Mouse (Mus musculus): ENCODE results near the gene Egln1. TPM values are rescaled to one million over a fixed set of nuclear protein-coding genes. Genes with fewer than 3 reads are reported as not detected.

Gene Egln1
- 17.8 and 18.1 TPM in 2 replicates for polyA plus RNA-seq (2015; fragmentation: Nextera tagmentation; extraction: Ambion mirVana)

- H3K36me3 ChIP-seq (replicated peaks) = no peaks in the 10 kb centered on the region
- ATAC-seq (replicated peaks) = peak; percentile 88
- peaks cover 45% of the 10 kb centered on the region for H3K4me1 ChIP-seq
- H3K9me3 ChIP-seq = no peaks in the 10 kb centered on the region
- peak within 1 kb of the TSS; percentile 87 for H3K4me3 ChIP-seq
- no peaks in the 10 kb centered on the region for H3K27me3 ChIP-seq (replicated peaks)
- H3K9ac ChIP-seq = peak within 1 kb of the TSS; percentile 94
- peak within 1 kb of the TSS; percentile 97 for H3K27ac ChIP-seq
- 1% methylated on average over 34 of the region's 98 CpGs for WGBS
- peak within 1 kb of the TSS; percentile 84 for H3K4me2 ChIP-seq
Observed at GRCm38 (mm10) chr8:124949209-124950068, at the start of gene Egln1. Gene Egln1, minus strand, starts transcription at chr8:124949324.

DNA sequence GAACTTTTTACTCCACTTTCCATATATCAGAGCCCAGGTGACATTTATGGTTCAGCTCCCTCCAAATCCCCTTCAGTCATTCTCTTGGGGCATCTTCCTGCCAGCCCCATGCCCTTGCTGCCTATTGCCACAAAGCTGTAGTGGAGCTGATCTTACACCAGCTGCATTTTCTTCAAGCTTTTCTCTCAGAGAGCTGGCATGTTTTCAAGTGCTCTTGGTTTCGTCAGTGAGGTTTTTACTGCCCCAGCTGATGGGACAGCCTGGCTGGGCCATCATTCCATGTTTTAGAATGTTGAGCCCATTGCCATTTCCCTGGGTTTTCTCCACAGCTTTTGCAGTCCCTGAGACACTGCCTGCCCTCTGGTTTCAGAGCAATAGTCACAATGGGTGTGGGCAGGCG, 46.7 kb upstream of the Egln1 start:
- WGBS = 72% methylated on average over 2 of the region's 2 CpGs
- H3K4me2 ChIP-seq = no peak overlapping the region
- no peak for ATAC-seq (replicated peaks)
- no peak overlapping the region for H3K4me3 ChIP-seq
- no peak overlapping the region for H3K27ac ChIP-seq
- H3K27me3 ChIP-seq (replicated peaks) = no peaks in the 10 kb centered on the region; the same call in 1 of the 2 replicates
- no peaks in the 10 kb centered on the region for H3K4me1 ChIP-seq
- H3K9ac ChIP-seq = no peak overlapping the region
- H3K9me3 ChIP-seq = no peaks in the 10 kb centered on the region
- no peaks in the 10 kb centered on the region for H3K36me3 ChIP-seq (replicated peaks)

DNA sequence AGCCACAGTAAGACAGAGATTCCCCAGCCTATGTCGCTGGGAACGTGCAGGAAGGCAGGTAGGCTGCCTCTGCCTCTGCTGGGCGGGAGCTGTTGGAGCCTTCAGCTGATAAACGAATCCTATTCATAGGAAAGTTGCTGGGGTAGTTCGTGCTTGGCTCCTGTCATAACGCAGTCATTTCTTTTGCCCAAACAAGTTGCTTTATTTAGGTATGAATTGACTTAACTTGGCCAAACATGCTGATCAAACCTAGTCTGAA, 42.5 kb upstream of the Egln1 start:
- Histone ChIP-seq H3K4me3 (no peak overlapping the region), H3K9me3 (no peaks in the 10 kb centered on the region), H3K4me2 (no peak overlapping the region), H3K9ac (no peak overlapping the region), H3K4me1 (no peaks in the 10 kb centered on the region), H3K27ac (no peak overlapping the region), H3K36me3 (replicated peaks) (no peaks in the 10 kb centered on the region), H3K27me3 (replicated peaks) (no peaks in the 10 kb centered on the region; the same call in 1 of the 2 replicates)
- ATAC-seq (replicated peaks) = no peak
- 24% methylated on average over 6 of the region's 6 CpGs for WGBS

- Histone ChIP-seq H3K27me3 (replicated peaks) (no peaks in the 10 kb centered on the region; the same call in 1 of the 2 replicates), H3K4me2 (peak overlapping the region; percentile 3; the same call in 1 of the 2 replicates), H3K27ac (no peak overlapping the region), H3K9me3 (no peaks in the 10 kb centered on the region), H3K36me3 (replicated peaks) (no peaks in the 10 kb centered on the region), H3K4me3 (no peak overlapping the region), H3K4me1 (no peaks in the 10 kb centered on the region), H3K9ac (no peak overlapping the region)
- WGBS = 18% methylated on average over 17 of the region's 17 CpGs
- ATAC-seq (replicated peaks) = no peak
Observed at GRCm38 (mm10) chr8:124990923-124991667, 42.0 kb upstream of the Egln1 start.

DNA sequence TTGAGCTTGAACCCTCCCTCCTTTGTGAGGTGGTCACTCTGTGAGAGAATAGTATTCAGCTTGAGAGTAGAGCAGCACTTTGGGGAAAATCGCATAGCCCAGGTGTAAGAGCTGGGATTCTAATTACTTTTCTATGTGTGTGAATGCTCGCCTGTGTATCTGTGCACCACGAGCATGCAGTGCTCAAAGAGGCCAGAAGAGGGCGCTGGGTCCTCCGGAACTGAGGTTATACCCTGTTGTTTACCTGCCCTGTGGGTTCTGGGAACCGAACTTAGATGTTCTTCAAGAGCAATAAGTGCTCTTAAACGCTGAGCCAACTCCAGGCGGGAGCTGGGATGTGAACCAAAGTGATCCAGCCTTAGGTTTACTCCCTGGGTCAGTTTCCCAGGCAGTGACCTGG, 31.7 kb upstream of the Egln1 start:
- H3K4me1 ChIP-seq = no peaks in the 10 kb centered on the region
- H3K36me3 ChIP-seq (replicated peaks) = no peaks in the 10 kb centered on the region
- WGBS = 83% methylated on average over 8 of the region's 8 CpGs
- H3K4me2 ChIP-seq = no peak overlapping the region
- H3K27me3 ChIP-seq (replicated peaks) = no peaks in the 10 kb centered on the region
- H3K4me3 ChIP-seq = no peak overlapping the region
- H3K9me3 ChIP-seq = no peaks in the 10 kb centered on the region
- no peak for ATAC-seq (replicated peaks)
- H3K9ac ChIP-seq = no peak overlapping the region
- H3K27ac ChIP-seq = no peak overlapping the region

DNA sequence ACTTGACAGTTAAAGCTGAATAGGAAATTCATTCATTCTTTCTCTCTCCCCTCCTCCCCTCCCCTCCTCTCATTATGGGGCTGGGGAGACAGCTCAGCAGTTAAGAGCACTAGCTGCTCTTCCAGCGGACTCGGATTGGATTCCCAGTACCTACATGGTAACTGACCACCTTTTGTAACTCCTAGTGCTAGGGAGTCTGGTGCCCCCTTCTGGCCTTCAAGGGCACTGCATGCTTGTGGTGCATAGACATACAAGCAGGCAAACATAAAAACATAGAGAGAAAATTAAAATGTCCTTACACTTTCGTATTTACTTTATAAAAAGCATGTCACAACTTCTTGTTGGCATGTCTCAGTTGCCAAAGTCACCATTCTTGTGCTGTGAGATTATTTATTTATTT, 30.9 kb upstream of the Egln1 start:
- no peak for ATAC-seq (replicated peaks)
- 87% methylated on average over 3 of the region's 3 CpGs for WGBS
- Histone ChIP-seq H3K27me3 (replicated peaks) (no peaks in the 10 kb centered on the region), H3K9me3 (no peaks in the 10 kb centered on the region), H3K4me3 (no peak overlapping the region), H3K36me3 (replicated peaks) (no peaks in the 10 kb centered on the region), H3K27ac (no peak overlapping the region), H3K9ac (no peak overlapping the region), H3K4me2 (no peak overlapping the region), H3K4me1 (no peaks in the 10 kb centered on the region)

DNA sequence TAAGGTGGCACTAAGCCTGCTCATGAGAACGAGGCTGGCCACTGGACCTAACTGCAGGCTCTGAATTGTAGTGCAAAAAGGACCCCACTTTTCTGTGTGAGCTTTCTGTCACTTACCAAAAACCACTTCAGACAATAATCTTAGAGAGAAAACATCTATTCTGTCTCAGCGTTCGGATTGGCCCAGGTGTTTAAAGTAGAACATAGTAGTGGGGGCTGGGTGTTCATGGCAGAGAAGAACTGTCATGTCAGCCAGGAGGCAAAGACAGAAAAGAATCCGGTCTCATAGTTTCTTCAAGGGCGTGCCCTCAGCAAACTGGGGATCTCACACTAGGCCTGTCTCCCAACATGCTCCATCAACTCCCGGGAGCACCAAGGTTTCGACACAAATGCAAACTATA, 28.9 kb upstream of the Egln1 start:
- H3K4me2 ChIP-seq = no peak overlapping the region
- H3K36me3 ChIP-seq (replicated peaks) = no peaks in the 10 kb centered on the region
- no peak overlapping the region for H3K27ac ChIP-seq
- no peak overlapping the region for H3K4me3 ChIP-seq
- H3K9me3 ChIP-seq = no peaks in the 10 kb centered on the region
- no peak for ATAC-seq (replicated peaks)
- H3K9ac ChIP-seq = no peak overlapping the region
- no peaks in the 10 kb centered on the region for H3K4me1 ChIP-seq
- WGBS = 84% methylated on average over 7 of the region's 7 CpGs
- no peaks in the 10 kb centered on the region for H3K27me3 ChIP-seq (replicated peaks)

DNA sequence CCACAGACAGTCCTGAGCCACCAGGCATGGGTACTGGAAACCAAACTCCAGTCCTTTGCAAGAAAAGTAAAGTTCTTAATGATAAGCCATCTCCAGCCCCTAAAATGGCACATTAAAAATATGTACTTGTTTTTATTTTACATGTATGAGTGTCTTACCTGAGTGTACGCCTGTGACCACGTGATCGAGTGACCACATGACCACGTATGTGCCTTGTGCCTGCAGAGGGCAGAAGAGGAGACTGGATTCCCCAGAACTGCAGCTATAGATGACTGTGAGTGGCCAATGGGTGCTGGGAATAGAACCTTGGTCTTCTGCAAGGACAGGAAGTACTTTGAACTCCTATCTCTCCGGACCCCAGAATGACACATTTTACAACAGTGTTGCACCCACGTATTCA, 27.1 kb upstream of the Egln1 start:
- 93% methylated on average over 6 of the region's 6 CpGs for WGBS
- no peaks in the 10 kb centered on the region for H3K27me3 ChIP-seq (replicated peaks)
- no peak for ATAC-seq (replicated peaks)

DNA sequence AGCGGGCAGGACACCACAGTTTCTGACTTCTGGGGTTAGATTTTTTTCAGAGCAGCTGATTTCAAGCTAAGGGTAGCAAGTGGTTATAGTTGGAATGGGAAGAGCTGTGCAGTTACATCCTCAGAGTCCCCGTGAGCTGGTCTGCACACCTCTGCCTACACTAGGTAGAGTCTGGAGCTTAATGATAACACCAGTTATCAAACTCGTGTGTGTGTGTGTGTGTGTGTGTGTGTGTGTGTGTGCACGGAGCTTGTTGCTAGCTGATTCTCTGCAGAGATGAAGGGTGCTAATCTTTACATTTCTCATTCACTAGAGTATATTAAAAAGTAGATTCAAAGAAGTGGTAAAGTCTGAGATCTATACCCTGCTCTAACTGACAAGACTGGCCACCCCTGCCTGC, 25.1 kb upstream of the Egln1 start:
- Histone ChIP-seq H3K4me1 (no peaks in the 10 kb centered on the region), H3K4me2 (no peak overlapping the region), H3K36me3 (replicated peaks) (no peaks in the 10 kb centered on the region), H3K9me3 (no peaks in the 10 kb centered on the region), H3K4me3 (no peak overlapping the region), H3K9ac (no peak overlapping the region), H3K27me3 (replicated peaks) (no peaks in the 10 kb centered on the region), H3K27ac (no peak overlapping the region)
- ATAC-seq (replicated peaks) = no peak
- WGBS = 81% methylated on average over 4 of the region's 4 CpGs

More for the DNA sequence above, 27.1 kb upstream of the Egln1 start:
- Histone ChIP-seq H3K4me3 (no peak overlapping the region), H3K27ac (no peak overlapping the region), H3K9me3 (no peaks in the 10 kb centered on the region), H3K36me3 (replicated peaks) (no peaks in the 10 kb centered on the region), H3K4me1 (no peaks in the 10 kb centered on the region), H3K4me2 (no peak overlapping the region), H3K9ac (no peak overlapping the region)

GRCm38 (mm10) chr8:124973221-124973620, 24.1 kb upstream of the Egln1 start:
- H3K4me3 ChIP-seq = no peak overlapping the region
- 84% methylated on average over 8 of the region's 8 CpGs for WGBS
- no peak overlapping the region for H3K27ac ChIP-seq
- no peak overlapping the region for H3K4me2 ChIP-seq
- no peaks in the 10 kb centered on the region for H3K36me3 ChIP-seq (replicated peaks)
- ATAC-seq (replicated peaks) = no peak
- H3K9ac ChIP-seq = no peak overlapping the region
- H3K27me3 ChIP-seq (replicated peaks) = no peaks in the 10 kb centered on the region
- no peaks in the 10 kb centered on the region for H3K4me1 ChIP-seq
- no peaks in the 10 kb centered on the region for H3K9me3 ChIP-seq

DNA sequence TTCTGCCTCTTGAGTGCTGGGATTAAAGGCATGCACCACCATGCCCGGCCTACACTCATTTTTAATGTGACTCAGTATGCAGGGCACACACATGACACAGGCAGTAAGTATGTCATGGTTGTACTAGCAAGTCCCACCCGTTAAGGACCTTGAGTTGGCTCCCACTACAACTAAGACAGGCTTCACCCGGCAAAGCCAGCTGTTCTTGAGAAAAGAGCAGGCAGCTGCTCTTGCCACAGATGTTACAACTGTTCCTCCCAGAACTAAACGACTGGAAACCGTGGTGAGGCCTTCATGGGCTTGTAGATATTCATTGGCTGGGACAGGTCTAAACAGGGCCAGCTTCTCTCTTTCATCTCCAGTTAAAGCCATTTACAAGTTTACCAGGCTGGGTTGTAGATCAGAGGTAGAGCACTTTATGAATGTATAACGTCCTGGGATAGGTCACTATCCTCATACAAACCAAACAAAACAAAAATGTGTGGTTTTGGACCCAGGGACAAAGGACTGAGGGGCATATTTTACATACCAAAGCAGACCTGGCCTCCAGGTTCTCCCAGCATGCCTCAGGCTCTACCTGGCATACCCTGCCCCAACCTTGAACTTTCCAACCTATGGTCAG, 21.3 kb upstream of the Egln1 start:
- Histone ChIP-seq H3K4me1 (no peaks in the 10 kb centered on the region), H3K9ac (no peak overlapping the region), H3K36me3 (replicated peaks) (no peaks in the 10 kb centered on the region), H3K4me2 (no peak overlapping the region), H3K27me3 (replicated peaks) (no peaks in the 10 kb centered on the region), H3K9me3 (no peaks in the 10 kb centered on the region), H3K27ac (no peak overlapping the region), H3K4me3 (no peak overlapping the region)
- 83% methylated on average over 6 of the region's 6 CpGs for WGBS
- ATAC-seq (replicated peaks) = no peak

- Histone ChIP-seq H3K9me3 (no peaks in the 10 kb centered on the region), H3K27ac (no peak overlapping the region), H3K4me1 (0 out of 2 replicates have a peak, but pooled peaks cover 2% of the 10 kb centered on the region), H3K4me3 (no peak overlapping the region), H3K27me3 (replicated peaks) (no peaks in the 10 kb centered on the region), H3K4me2 (no peak overlapping the region), H3K36me3 (replicated peaks) (no peaks in the 10 kb centered on the region), H3K9ac (no peak overlapping the region)
- ATAC-seq (replicated peaks) = no peak
- WGBS = 93% methylated on average over 8 of the region's 8 CpGs
Observed at GRCm38 (mm10) chr8:124964966-124965365, 15.8 kb upstream of the Egln1 start.

All from midbrain, embryonic 15.5 days (tissue).